Mouse (Mus musculus) cortical plate, adult 2 months (tissue): ENCODE measurements around the gene Myadm. TPM values are rescaled to one million over a fixed set of nuclear protein-coding genes. Genes with fewer than 3 reads are reported as not detected.
A peak's percentile ranks its signal among the peaks of the same experiment; 100 is the strongest.

Experiments
- H3K27ac ChIP-seq: fragments of 200-500 bp; 2 replicates; pipeline ENCODE4 v1.5.1; 2012; ENCODE audit warnings: low read length, control low read depth, inconsistent platforms; ENCODE audit not compliant: insufficient read depth
- H3K4me1 ChIP-seq: fragments of 200-500 bp; 2 replicates; pipeline ENCODE4 v1.6.1; 2011; ENCODE audit warnings: low read length; ENCODE audit not compliant: control insufficient read depth, insufficient read depth
- H3K4me3 ChIP-seq: fragments of 200-500 bp; 2 replicates; pipeline ENCODE4 v1.5.1; 2011; ENCODE audit warnings: mild to moderate bottlenecking, low read length, control low read depth; ENCODE audit not compliant: insufficient read depth
- CTCF ChIP-seq: fragments of 200-500 bp; IDR thresholded peaks from 2 replicates; pipeline ENCODE4 v1.5.1; 2011; ENCODE audit warnings: mild to moderate bottlenecking, control low read depth, low read length; ENCODE audit not compliant: insufficient read depth; ENCODE audit errors: extremely low read depth
- POLR2A ChIP-seq: fragments of 200-500 bp; IDR thresholded peaks from 2 replicates; pipeline ENCODE4 v1.6.1; 2011; ENCODE audit warnings: mild to moderate bottlenecking, low read length, control low read depth; ENCODE audit not compliant: insufficient read depth; ENCODE audit errors: extremely low read depth
- polyA plus RNA-seq: library from polyadenylated mRNA; depleted of rRNA; stranded (reverse); fragments of >200 nt; gene quantifications from 2 replicates; pipeline ENCODE4 v1.2.3, GENCODE M21; 2012

Myadm gene
- polyA plus RNA-seq, 1 experiment: 76.1 TPM

DNA sequence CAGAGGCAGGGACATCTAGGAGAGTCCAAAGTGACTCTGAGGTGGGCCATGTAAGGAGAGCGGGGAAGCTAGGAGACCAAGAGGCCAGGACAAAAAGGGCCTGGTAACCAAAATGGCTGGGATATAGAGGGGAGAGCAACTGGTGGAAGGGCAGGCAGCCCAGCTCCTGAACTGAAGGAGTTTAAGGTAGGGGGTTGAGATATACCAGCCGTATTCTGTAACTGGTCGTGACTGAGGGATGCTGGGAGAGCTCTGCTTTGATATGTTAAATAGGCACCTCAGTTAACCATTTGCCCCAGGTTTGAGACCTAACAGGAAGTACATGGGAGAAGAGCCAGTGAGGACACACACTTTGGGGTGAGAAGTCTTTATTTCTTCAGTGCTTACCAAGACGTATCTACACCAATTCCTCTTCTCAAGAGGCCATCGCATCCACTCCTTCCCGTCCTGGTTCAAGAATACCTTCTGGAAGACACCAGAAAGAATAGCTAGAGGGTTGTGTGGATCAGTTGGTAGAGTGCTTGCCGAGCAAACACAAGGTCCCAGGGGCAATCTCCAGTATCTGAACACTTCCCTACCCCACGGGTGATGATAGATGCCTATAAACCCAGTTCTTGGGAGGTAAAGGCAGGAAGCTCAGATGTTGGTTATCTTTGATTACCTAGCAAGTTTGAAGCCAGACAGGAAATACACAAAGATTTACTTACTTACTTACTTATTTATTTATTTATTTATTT lies 12.2 kb downstream of the Myadm start:
- no peak overlapping the region for H3K27ac ChIP-seq
- TF ChIP-seq POLR2A (no peak), CTCF (no peak)
- H3K4me3 ChIP-seq: no peak overlapping the region
- peaks cover 2% of the 10 kb centered on the region for H3K4me1 ChIP-seq

DNA sequence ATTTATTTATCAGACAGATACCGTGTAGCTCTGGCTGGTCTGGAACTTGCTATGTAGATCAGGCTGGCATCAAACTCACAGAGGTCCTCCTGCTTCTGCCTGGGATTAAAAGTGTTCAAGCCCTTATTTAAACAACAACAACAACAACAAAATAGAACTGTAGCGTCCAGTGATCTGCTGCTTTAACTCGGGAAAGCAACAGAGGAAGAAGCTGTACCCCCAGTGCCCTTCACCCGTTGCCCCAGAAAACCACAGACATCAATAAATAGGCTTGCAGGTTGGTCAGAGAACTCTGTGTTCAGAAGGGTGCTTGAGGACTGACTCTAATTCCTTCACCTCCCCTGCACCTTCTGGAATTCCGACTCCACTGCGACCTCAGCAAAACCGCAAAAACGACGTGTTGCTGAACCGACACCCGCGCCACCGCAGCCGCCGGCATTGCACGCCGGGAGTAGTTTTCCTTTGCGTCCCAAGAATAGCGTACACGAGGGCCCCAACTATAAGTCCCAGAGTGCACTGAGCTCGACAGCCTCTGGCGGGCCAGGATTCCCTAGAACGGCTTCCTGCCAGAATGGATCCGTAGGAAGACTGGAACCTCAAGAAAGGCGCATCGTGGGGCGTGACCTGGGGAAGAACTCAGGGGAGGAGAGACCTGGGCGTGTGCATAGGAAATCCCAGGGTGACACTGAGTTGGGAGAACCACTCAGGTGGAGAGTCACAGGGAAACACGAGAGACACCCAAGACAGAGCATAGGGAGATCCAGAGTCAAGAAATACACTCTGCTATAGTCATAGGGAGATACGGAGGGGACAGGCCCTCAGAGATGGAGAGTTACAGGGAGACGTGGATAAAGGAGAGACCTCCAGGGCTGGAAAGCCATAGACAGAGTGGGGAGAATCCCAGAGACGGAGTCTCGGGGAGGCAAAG lies 13.0 kb downstream of the Myadm start:
- Histone ChIP-seq H3K4me3 (peak overlapping the region; percentile 1), H3K4me1 (peaks cover 2% of the 10 kb centered on the region), H3K27ac (peak overlapping the region; percentile 57; the same call in 1 of the 2 replicates)
- TF ChIP-seq CTCF: no peak
- TF ChIP-seq POLR2A: 0 out of 2 replicates have a peak, but pooled peaks have one; percentile 11

DNA sequence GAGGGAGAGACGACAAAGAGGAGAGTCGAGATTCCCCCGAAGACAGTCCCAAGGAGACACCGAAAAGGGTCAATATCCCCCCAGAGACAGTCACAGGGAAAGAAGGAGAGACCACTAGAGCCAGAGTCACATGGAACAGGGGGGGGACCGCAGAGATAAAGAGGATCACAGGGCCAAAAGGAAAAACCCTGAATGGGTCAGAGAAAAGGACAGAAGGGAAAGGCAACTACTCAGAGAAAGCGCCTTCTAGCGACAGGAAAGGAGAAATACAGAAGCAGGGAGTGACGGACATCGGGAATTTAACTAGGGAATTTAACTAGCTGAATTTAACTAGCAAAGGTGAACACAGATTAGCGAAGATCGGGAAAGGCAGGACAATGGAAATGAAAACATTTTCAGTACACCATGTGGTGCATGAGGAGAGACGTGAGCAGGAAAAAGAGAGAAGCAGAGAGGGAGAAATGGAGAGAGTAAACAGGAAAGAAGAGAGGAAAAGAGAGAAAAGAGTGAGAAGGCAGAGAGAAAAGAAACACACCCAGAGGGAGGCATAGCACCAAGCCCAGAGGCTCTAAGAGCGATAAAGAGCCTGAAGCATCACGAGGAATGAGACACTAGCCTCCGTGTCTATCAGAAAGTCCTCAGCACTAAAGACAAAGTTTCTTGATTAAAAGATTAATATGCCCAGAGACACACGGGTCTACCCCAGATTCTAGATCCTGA lies 13.8 kb downstream of the Myadm start:
- peak; percentile 55; the same call in 1 of the 2 replicates for TF ChIP-seq CTCF
- no peak for TF ChIP-seq POLR2A
- H3K27ac ChIP-seq: peak overlapping the region; percentile 57; the same call in 1 of the 2 replicates
- peak overlapping the region; percentile 94 for H3K4me3 ChIP-seq
- H3K4me1 ChIP-seq: no peaks in the 10 kb centered on the region; the same call in 1 of the 2 replicates

DNA sequence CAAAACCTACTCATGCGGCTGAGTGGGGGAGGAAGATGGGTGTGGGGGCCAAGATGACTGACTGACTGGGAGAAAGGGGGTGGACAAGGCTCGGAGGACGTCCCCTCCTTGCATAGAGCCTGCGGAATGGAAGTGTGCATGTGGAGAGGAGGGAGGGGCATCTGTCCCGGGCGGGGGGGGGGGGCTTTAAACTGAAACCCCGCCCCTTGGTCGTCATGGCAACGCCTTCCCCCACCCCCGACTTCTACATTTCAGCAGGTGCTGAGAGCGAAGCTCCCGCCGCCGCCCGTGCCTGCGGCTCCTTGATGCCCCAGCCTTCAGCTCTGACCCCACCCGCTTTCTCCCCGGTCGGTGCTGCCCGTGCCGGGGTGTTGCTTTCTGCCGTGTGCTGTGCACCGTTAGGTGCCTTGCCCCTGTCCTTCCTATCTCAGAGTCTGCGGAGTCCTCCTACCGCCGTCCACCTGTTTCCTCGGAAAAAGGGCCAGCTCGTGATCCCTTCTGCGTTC lies 14.4 kb downstream of the Myadm start:
- TF ChIP-seq CTCF: no peak
- TF ChIP-seq POLR2A: peak; percentile 46; the same call in 1 of the 2 replicates
- Histone ChIP-seq H3K4me3 (peak overlapping the region; percentile 94), H3K27ac (peak overlapping the region; percentile 94)

DNA sequence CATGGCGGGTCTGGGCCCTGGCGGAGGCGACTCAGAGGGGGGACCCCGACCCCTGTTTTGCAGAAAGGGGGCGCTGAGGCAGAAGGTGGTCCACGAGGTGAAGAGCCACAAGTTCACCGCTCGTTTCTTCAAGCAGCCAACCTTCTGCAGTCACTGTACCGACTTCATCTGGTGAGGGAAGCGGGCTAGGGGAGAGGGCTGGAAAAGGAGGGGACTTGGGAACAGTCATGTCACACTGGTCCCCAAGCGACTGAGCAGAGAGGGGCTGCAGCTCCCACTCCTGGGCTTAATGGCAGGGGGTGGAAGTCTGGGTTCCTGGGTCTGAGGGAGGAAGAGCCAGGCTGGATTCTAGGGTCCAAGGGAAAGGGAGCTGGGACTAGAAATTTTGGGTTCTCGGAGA lies 14.9 kb downstream of the Myadm start:
- peak overlapping the region; percentile 94 for H3K27ac ChIP-seq
- no peaks in the 10 kb centered on the region for H3K4me1 ChIP-seq
- peak overlapping the region; percentile 94 for H3K4me3 ChIP-seq
- TF ChIP-seq POLR2A (no peak), CTCF (no peak)

More for the DNA sequence above, 14.4 kb downstream of the Myadm start:
- no peaks in the 10 kb centered on the region for H3K4me1 ChIP-seq

DNA sequence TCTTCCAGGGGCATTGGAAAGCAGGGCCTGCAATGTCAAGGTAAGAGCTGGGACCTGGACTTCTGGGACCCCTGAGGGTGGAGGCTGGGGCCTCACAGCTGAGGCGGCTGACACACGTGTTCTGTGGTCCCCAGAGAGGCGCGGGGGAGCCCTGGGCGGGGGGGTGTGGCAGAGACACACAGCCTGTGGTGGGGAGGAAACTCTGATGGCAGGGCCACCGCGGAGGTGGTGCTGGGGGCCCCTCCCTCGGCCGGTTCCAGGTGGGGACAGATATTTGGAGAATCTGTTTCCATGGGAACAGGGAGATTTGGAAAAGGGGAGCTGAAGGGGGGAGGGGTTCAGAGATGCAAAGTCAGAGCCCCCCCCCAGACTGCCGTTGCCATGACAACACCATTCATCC lies 15.4 kb downstream of the Myadm start:
- peak overlapping the region; percentile 94 for H3K4me3 ChIP-seq
- TF ChIP-seq POLR2A: no peak
- no peak for TF ChIP-seq CTCF
- peak overlapping the region; percentile 94; the same call in 1 of the 2 replicates for H3K27ac ChIP-seq
- no peaks in the 10 kb centered on the region for H3K4me1 ChIP-seq

DNA sequence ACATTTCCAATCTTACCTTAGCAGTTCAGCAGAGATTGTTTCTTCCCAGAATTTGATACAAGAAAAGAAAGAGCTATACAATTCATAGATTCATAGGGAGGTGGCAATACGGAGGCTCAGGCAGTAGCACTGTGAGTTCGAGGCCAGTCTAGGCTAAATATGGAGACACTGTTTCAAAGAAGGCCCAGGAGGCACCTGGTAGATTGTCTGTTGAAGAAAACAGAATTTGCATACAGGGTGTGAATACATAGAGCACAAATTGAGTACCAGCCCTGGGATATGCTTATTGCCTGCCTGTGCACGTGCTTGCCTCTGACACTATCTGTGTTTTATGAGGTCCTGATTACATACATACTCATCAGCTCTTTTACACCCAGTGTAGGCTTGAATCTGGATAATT lies 17.5 kb downstream of the Myadm start:
- Histone ChIP-seq H3K27ac (no peak overlapping the region), H3K4me1 (no peaks in the 10 kb centered on the region), H3K4me3 (no peak overlapping the region)
- TF ChIP-seq POLR2A (no peak), CTCF (no peak)

DNA sequence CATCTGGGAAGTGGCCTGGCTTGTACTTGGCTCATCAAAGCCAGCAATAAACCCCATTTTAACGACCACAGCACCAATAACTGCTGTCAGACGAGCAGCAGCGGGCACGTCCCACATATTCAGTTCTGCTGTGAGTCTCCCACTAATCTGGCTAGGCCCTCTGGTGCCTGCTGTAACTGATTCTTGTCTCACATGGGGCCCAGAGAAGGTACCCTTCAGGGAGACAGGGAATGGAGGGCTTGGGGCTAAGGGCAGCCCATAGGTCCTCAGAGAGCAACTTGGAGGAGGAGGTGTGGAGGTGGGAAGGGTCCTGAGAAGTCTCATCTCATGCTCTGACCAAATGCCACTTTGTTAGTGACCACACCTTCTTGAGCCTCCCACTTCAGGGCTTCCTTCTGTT lies 19.8 kb downstream of the Myadm start:
- no peak overlapping the region for H3K27ac ChIP-seq
- no peaks in the 10 kb centered on the region for H3K4me1 ChIP-seq
- no peak overlapping the region for H3K4me3 ChIP-seq
- TF ChIP-seq POLR2A: no peak
- TF ChIP-seq CTCF: no peak

DNA sequence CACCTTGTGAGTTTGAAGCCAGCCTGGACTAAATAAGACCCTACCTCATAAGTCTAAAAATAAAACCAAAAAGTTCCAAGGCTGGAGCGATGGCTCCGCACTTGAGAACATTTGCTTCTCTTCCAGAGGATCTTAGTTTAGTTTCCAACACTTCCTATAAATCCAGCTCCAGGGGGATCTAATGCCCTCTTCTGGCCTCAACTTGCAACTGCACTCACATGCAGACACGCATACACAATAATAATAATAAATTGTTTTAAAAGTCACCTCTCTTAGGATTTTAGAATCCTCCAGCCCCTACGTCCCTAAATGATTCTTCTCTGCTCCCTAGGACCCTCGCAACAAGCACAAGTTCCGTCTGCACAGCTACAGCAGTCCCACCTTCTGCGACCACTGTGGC lies 21.4 kb downstream of the Myadm start:
- Histone ChIP-seq H3K27ac (no peak overlapping the region), H3K4me3 (no peak overlapping the region), H3K4me1 (no peaks in the 10 kb centered on the region)
- TF ChIP-seq CTCF: no peak
- TF ChIP-seq POLR2A: no peak
